Mouse (Mus musculus): ENCODE data around the gene Plppr3.

Plppr3 gene

DNA sequence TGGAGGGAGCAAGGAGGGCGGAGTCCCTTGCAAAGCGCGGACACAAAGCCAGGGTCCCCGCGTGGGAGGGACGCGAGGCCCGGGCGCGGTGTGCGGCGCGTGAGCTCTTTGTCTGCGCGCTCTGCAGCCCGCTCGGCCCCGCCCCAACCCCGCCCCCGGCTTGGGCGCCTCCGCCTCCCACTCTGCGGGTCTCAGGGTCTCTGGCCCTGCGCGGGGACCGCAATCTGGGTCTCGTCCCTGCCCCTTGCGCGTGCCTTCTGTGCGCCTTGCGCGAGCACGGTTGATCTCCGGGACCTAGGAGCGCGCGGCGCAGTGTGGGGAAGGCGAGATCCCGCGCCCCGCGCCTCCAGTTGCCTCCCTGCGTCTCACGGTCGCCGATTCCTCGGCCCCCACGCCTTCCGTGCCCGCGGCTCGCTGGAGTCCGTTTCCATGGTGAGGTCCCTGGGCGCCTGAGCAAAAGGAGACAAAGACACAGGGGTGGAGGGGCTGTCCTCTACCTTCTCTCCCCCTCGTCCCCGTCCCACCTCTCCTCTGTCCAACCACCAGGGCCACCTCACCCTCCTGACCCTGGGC is at the start of gene Plppr3, which contains the start of gene Prtn3:
Gene Plppr3 (minus strand): TSS at position 345 of the 573 bp plus-strand sequence.
Gene Prtn3 (plus strand): TSS at position 187 of the 573 bp plus-strand sequence.
- DNase-seq = no peak

DNA sequence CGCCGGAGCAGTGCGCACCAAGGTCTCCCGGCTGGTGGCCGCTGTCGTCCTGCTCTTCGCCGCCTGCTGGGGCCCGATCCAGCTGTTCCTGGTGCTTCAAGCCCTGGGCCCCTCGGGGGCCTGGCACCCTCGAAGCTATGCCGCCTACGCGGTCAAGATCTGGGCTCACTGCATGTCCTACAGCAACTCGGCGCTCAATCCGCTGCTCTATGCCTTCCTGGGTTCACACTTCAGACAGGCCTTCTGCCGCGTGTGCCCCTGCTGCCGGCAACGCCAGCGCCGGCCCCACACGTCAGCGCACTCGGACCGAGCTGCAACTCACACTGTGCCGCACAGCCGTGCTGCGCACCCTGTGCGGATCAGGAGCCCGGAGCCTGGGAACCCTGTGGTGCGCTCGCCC is 47.1 kb upstream of the Plppr3 start:
- no peak for DNase-seq

DNA sequence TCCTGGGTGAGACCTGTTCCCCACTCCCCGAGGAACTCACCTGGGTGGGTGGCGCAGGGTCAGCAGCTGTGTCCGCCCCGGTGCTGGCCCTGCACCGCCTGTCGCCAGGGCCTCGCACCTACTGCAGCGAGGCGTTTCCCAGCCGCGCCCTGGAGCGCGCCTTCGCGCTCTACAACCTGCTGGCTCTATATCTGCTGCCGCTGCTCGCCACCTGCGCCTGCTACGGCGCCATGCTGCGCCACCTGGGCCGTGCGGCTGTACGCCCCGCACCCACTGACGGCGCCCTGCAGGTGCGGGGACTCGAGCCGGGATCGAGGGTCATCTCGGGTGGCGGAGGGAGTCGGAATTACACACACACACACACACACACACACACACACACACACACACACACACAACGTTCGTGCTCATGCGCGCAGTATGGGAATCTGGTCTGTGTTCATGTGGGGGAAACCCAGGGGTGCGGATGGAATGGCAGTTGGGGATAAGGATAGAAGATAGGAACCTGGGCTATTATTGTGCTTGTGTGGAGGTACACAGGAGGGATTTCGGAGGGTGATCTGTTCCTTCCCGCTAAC is 46.6 kb upstream of the Plppr3 start, which contains the start of gene R3hdm4:
Gene R3hdm4 (minus strand): TSS at position 251 of the 578 bp plus-strand sequence.
- DNase-seq = no peak

DNA sequence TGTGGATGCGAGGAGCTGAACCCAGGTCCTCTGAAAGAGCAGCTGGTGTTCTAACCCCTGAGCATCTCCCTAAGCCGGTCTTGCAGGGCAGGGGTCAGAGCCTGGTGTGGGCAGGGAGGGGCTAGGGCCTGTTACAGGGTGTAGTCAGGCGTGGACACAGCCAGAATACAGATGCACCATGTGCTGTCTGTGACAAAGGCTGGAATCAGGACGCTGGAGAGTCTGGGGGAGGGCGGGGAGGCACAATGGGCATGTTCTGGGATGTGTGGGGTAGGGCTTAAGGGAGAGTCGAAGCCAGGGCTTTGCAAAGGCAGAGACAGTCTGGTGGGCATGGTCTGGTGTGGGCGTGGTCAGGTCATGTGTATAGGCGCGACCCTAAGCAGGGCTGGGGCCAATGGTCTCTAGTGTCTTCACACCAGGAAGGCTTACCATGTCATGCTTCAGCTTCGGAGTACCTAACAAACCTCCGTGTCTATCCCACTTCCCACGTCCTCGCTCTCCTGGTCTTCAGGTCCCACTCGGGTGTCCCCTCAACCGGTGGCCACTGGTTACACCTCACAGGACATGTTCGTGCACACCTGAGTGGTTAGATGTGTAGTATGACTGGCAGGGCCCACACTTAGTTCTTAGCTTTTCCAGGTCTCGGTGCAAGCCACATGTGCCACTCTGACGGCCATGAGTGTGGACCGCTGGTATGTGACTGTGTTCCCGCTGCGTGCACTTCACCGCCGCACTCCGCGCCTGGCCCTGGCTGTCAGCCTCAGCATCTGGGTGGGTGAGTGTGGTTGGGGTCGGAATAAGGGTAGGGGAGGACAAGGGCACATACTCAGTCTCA is 45.8 kb upstream of the Plppr3 start:
- DNase-seq = no peak

DNA sequence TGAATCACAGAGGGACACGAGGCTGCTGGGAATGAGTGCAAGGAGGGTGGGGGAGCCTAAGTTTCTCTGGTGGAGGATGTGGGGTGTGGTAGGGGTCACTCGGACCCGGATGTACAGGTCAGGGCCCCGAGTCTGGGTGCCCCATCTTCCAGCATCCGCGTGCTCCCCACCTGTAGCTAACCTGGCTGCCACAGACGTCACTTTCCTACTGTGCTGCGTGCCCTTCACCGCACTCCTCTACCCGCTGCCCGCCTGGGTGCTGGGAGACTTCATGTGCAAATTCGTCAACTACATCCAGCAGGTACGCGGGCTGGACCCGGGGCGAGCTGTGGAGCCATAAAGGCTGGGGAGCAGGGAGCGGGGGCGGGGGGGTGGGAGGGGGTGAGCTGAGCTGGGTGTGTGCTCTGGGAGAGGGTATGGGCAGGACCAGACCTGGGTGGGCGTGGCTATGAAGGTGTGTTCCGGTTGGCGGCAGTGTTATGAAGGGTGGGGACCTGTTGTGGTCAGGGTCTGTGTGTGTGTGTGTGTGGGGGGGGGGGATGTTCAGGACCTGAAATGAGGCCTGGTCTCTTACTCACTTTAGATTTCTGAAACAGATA is 44.9 kb upstream of the Plppr3 start:
- DNase-seq = no peak

DNA sequence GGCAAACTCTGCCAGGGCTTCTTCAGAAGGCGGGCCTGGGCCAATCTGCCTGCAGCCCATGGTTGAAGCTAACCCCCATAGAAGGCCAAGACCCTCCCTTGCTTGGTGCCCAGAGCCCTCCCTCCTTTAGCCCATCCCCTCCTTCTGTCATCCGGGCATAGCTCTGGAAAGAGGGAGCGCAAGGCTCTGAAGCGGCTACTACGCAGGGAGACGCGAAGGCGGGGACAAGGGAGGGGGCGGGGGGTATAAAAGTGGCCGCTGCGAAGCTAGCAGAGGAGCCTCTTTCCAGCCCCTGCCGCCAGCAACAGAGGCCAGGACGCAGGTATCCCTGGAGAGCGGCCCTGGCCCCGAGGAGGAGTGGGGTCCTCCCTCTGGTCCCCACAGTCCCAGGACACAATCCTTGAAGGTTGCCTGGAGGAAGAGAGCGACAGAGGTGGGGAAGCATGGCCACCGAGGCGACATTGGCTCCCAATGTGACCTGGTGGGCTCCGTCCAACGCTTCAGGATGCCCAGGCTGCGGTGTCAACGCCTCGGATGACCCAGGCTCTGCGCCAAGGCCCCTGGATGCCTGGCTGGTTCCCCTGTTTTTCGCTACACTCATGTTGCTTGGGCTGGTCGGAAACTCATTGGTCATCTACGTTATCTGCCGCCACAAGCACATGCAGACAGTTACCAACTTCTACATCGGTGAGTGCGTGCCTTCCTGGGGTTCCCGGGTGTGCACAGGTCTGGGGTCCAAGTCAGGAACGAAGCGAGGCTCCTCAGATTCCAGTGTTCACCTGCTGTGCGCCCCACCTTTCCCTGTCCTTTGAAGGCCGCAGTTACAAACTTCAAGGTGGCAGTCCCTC is 44.0 kb upstream of the Plppr3 start:
- DNase-seq = no peak

DNA sequence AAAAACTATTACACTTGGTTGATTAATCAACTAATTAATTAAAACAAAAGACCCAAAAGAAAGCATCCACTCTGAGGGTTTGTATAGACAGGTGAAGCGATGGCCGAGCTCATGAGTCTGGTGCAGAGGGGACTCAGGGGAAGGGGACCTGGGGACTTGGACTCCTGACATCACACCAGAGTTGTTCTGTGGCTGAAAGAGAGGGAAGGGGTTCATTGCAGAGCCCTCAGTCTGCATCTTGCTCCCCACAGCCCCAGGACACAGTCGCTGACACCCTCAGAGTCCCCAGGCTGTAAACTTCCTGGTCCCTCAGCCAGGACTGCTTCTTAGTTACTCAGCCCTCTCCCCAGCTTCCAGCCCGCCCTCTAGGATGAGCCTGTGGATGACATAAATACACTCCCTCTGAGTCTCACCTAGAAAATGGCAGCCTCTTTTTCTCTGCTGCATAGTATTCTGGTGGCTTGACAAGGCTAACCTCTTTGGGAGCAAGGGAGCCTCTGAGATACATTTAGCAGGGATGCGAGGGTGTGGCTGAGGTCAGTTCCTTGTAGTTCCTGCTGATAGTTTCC is 43.2 kb upstream of the Plppr3 start:
- DNase-seq = no peak

DNA sequence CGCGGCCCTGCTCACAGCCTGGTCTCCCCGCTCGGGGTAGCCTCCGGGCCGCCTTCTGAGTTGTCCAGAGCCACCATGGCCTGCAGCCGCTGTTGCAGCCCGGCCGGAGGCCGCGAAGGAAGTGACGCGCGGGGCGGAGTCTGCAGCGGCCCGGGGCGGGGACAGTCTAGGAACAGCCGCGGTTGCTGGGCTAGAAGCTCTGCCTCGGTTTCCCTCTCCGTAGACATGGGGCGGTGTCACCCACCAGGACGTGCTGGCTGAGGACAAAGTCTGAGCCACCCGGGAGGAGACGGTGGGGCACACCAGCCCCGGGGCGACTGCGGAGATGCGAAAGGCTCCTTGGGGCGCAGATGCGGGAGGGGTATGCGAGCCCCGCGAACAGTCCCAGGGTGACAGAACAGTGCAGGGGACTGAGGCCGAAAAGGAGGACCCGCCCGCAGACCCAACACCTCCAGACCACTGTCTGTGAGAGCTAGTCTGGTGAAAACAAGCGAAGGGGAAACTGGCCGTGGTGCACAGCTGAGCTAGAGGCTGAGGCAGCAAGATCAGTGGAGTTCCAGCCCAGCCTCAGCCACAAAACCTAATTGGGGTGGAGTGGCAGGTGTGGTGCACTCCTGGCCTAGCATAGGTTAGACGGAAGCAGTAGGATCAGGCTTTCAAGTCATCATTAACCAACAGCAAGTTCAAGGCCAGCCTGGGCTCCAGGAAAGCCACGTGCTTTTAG is 42.5 kb upstream of the Plppr3 start, which contains the start of gene Kiss1r:
Gene Kiss1r (plus strand): TSS at position 164 of the 724 bp plus-strand sequence.
- DNase-seq = peak; percentile 81

DNA sequence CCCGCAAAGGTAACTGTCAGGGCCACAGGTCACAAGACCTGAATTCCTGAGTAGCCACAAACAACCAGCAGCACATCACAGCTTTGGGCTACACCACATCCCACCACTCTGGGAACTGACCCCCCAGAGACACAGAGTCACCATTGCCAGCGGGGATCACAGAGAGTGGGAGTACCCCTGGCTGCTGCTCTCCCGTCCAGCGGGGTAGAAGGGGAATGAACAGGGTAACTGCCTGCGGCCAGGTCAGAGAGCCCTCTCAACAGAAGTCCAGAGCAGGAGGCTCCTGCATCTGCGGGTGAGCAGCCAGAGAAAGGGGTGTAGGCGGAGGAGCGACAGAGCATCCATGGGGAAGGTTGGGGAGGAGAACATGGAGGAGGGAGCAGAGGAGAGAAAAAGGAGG is 41.6 kb upstream of the Plppr3 start:
- DNase-seq = no peak

DNA sequence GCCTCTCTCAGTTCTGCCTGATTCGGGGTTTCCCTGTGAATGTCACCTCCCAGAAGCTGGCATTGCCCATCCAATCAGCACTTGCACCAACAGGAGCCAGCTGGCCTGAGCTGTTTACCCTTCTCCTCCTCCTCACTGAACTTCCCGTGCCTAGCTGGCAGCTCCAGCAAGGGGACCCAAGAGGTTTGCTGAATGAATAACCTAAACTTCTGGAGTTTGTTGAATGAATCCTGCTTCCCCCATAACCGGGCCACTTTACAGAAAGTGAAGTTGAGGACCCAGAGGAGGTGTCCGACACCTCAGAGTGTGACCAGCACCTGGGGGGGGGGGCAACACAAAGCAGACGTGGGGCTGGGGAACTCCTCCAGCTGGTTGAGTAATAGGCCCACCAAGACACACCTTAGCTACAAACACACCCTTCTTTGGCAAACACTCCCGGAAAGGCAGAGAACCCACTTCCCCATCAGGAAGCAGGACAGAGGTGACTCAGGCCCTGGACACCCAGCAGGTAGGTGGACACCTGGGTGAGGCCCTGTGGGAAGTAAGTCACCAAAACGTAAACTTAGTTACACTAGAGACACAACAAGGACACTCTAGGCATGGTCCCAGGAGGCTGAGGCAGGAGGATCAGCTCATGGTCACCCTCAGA is 40.6 kb upstream of the Plppr3 start:
- DNase-seq = no peak

DNA sequence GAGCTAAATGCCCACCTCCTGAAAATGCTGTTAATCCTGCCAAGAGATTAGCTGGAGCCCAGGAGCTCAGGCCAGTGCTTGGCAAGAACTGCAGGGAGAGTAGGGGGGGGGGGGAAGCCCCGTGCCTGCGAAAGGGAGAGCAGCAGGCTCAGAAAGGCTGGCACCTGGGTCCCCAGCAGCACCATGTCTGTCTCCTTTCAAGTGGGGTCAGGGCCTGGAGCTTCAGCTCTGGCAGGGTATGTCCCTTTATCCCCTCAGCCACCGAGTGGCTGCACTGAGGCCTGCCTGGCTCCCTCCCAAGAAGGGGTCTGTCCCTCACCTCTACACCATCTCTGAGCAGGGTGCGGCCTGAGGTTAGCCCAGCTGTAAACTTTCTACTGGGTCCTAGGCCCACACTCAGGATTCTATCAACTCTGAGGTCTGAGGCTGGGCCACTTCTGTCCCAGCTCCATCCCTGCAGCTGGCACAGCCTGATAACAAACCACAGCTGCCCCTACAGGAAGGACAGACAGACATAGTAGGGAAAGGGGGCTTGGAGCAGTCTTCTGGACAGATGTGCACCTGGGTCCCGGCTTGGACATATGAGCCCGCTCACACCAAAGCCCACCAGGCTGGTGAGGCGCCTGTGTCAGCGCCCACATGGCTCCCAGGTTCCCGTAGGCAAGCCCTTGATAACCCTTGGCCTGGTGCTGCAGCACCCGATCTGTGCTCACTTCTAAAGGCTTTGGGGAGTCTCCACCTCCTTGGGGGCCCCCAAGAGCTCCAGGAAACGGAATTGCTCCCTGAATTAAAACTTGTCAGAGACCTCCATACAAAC is 39.9 kb upstream of the Plppr3 start:
- DNase-seq = no peak

DNA sequence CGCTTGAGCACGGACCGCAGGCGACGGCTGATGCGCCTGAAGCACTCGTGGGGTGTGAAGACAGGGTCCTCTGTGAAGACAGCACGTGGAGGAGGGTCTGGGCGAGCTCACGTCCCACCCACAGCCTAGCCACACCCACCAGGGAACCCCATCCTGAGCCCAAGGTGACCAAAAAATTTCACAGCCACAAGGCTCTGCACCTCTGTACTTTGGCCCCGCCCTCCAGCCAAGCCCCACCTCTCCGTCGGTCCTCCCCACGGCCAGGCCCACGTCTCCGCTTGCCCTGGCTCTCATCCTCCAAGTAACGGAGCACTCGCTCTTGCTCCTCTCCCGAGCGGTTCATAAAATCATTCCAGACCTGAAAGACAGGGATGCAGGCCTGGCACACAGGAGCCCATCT is 38.0 kb upstream of the Plppr3 start:
- DNase-seq = no peak

DNA sequence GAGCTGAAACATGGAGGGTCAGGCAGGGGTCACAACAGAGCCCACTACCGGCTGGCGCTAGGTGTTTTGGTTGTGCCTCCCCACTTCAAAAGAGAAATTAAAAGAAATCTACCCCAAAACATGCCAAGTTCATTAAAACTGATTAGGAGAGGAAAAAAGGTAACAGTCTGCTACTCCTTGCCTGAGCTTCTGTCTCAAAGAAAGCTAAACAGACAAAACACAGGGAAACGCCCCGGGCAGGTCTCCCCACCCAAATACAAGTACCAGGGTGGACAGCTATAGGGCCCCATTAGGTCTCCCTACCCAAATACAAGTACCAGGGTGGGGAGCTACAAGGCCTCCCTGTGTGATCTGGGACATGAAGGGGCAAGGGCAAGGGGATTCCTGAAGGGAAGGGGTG is 36.1 kb upstream of the Plppr3 start, which contains the start of gene Gm26602:
Gene Gm26602 (plus strand): TSS at position 301 of the 400 bp plus-strand sequence.
- DNase-seq = no peak

DNA sequence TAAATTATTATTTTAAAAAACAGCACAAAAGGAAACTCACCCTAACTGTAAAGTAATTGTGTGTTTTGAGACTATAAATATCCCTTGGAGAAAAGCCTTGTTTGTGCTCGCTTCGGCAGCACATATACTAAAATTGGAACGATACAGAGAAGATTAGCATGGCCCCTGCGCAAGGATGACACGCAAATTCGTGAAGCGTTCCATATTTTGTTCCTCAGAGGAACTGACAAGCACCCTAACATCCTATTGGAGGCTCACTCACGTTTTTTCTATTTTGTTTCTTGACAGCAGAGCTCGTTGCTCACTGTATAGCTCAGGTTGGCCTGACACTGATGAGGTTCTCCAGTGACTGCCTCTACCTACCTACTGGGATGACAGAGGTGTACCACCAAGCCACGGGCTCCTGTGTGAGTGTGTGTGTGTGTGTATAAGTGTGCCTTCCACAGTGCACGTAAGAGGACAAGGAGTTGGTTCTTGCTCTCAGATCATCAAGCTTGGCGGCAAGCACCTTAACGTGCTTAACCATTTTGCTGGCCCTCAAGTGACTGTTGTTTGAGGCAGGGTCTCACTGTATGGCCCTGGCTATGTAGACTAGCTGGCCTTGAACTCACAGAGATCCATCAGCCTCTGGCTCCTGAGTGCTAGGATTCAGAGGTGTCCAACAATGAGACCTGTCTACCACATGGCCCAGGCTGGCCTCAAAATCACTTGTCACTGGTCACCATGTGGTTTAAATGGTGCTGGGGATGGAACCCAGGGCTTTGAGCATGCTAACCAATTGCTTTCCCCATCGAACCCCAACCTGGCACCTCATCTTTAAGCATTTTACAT is 34.9 kb upstream of the Plppr3 start:
- DNase-seq = peak; percentile 75

DNA sequence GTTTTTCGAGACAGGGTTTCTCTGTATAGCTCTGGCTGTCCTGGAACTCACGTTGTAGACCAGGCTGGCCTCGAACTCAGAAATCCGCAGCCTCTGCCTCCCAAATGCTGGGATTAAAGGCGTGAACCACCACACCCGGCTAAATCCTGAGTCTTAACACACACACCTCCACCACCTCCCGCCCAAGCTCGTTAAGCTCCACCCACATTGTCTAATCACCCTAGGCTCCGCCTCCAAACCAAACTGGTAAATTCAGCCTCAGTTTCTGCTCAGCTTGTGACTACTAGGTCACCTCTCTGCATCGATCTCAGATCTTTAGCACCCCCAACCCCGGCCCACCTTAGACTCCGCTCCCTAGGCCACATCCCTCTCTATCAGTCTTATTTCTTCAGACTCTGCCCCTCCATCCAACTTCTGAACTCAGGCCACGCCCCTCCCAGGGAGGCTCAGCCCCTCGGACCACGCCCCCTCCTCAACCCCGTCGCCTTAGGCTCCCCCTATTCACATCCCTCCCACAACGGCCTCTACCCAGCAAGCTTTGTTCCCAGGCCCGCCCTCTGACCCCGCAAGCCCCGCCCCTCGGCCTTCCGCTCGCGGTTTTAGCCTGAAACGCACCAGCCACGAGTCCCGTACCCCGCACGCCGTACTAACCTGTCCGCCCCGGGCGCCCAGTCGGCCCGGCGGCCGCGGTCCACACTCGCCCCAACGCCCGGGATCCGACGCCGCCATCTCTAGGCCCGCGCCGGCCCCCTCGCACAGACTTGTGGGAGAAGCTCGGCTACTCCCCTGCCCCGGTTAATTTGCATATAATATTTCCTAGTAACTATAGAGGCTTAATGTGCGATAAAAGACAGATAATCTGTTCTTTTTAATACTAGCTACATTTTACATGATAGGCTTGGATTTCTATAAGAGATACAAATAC is 34.0 kb upstream of the Plppr3 start, which contains the start of gene Med16:
Gene Med16 (minus strand): TSS at position 757 of the 925 bp plus-strand sequence.
- peak; percentile 97 for DNase-seq

DNA sequence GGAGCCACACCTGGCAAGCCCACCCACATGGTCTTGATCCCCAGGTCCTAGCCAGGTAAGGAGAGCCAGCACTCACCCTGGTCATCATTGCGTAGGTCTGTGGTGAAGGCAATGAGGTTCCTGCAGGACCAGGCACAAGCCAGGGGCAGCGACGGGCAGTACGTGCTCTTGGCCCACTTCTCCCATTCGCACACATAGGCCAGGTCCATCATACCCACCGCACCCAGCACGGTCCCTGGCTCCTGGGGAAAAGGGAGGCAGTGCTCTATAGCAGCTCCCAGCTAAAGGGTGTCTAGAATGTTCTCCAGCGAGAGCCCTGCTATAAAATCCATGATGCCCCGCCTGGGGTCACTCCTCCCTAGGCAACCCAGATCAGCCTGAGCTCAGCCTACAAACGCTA is 33.0 kb upstream of the Plppr3 start:
- DNase-seq = no peak

DNA sequence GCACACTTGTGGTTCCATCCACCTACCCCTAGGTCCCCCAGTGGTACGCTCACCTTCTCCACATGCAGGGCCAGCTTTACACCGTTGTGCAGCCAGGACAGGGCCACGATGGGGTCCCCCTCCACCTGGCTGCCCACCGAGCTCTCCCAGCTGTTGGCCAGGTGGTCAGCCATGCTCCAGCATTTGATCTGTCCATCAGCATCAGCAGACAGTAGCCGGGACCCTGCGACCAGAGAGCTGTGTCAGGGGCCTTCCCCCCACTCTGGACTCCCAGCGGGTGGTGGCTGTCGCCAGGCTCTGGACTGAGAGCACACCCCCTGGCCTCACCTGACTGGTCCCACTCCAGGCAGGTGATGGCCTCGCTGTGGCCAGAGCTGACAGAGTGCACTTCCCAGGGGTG is 32.3 kb upstream of the Plppr3 start:
- DNase-seq = no peak

DNA sequence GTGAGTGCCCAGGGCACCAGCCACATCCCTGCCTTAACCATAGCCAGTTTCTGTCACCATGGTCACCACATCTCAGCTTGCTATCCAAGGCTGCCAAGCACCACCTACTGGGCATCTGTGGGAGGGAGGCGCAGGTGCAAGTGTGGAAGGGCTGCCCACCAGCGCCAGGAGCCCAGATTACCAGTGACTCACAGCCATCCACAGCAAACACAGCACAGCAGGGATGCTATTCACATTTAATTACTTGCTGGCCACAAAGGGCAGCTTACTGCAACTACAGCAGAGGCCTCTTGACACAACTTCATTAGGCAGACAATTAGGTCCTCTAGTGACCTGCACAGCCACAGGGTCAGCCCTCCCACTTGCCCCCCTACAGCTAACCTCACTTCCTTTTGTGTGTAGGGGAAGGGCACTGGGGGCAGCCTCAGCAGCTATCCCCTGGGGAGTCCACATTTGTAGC is 26.5 kb upstream of the Plppr3 start:
- DNase-seq = peak; percentile 93
